Mouse (Mus musculus) lung, adult 2 months (tissue): ENCODE data around the gene B3galt1.

ENCODE experiments used
- CTCF ChIP-seq: fragments of 200-500 bp; IDR thresholded peaks from 2 replicates; pipeline ENCODE4 v1.5.1; 2011; ENCODE audit warnings: mild to moderate bottlenecking, low read length, control low read depth; ENCODE audit not compliant: insufficient read depth
- POLR2A ChIP-seq: fragments of 200-500 bp; IDR thresholded peaks from 2 replicates; pipeline ENCODE4 v1.6.1; 2011; ENCODE audit warnings: low read depth, mild to moderate bottlenecking, control low read depth, low read length, borderline replicate concordance; ENCODE audit errors: extremely low read depth

DNA sequence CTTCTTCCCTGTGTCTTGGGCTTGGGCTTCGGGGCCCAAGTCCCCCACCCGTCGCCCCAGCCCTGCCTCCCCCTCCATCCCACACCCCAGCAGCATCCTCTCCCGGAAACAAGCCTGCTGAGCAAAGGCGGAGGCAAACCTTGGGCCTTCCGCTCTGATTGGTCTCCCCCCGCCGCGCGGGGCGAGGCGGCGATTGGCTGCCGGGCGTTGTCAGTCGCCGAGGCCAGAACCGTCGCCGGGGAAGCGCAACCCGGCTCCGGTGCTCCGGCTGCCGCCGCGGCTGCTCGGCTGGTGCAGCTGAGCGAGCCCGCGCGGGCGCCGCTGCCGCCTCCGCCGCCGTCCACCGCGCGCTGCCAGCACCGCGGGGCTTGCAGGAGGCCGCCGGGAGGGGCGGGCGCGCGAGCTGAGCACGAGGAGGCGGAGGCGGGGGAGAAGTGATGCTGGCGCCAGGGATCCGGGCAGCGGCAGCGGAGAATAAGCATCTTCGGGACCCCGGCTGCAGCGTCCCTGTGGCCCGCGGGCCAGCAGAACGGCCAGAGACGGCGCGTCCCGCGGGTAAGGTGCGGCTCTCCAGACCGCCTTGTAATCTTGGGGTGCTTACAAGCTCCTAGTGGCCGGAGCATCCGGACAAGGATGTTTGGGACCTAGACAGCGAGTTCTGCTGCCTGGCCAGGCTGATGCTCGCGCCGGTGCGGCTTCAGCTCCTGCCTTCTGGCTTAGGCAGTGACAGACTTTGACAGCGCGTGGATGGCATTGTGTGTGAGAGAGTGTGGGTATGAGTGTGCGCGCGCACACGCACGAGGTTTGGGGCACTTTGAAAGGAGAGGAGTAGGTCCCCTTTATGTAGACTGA, at the start of gene B3galt1:
- TF ChIP-seq CTCF, result no peak
- no peak for TF ChIP-seq POLR2A
